8 mouse cellular contexts compared by ENCODE assay signal in genomic region chr11:97781478-97781831, GRCm38 (mm10). TPM values are rescaled to one million over a fixed set of nuclear protein-coding genes. Genes with fewer than 3 reads are reported as not detected.
DNase-seq lines count a peak whose midpoint lies in the region; ATAC-seq and TF ChIP-seq lines count a peak whose summit lies in the region.

No protein-coding gene starts in this region.

- H3K4me3 ChIP-seq in liver, adult 2 months (ENCODE audit: insufficient read depth, low read depth, low read length) = peak overlapping the region; percentile 92
- H3K4me3 ChIP-seq in embryonic facial prominence, embryonic 11.5 days (ENCODE audit: low read depth, low read length) = peak overlapping the region; percentile 96

- peak overlapping the region; percentile 62 for H3K27ac ChIP-seq in liver, adult 2 months (replicated peaks; ENCODE audit: insufficient read depth, low read depth, low read length)
- no peak overlapping the region; the same call in 1 of the 2 replicates for H3K27ac ChIP-seq in embryonic facial prominence, embryonic 11.5 days (replicated peaks; ENCODE audit: low read depth, low read length)

- peaks cover 10% of the 10 kb centered on the region for H3K79me2 ChIP-seq in liver, adult 2 months (ENCODE audit: control insufficient read depth, insufficient read depth, low read length)

- TF ChIP-seq CTCF in liver, adult 2 months (IDR thresholded peaks at IDR 0.05; ENCODE audit: low read depth, low read length) = no peak

- H3K9ac ChIP-seq in liver, adult 2 months (ENCODE audit: low read depth, low read length) = peak overlapping the region; percentile 93
- H3K9ac ChIP-seq in embryonic facial prominence, embryonic 11.5 days (replicated peaks; ENCODE audit: low read length) = peak overlapping the region; percentile 100

- under 1% methylated on average over 11 of the region's 11 CpGs for WGBS in liver, adult 2 months
- 2% methylated on average over 11 of the region's 11 CpGs for WGBS in embryonic facial prominence, embryonic 11.5 days

- no peaks in the 10 kb centered on the region for H3K9me3 ChIP-seq in embryonic facial prominence, embryonic 11.5 days (replicated peaks; ENCODE audit: control insufficient read depth, low read length)

- H3K4me1 ChIP-seq in liver, adult 2 months (ENCODE audit: control insufficient read depth, insufficient read depth, low read length) = peaks cover 12% of the 10 kb centered on the region
- peaks cover 8% of the 10 kb centered on the region; the same call in 1 of the 2 replicates for H3K4me1 ChIP-seq in embryonic facial prominence, embryonic 11.5 days (ENCODE audit: control insufficient read depth, insufficient read depth, low read length)

- no peak for ATAC-seq in embryonic facial prominence, embryonic 11.5 days (replicated peaks; ENCODE audit: insufficient number of reproducible peaks, low FRiP score, low TSS enrichment, low read depth)

- H3K36me3 ChIP-seq in liver, adult 2 months (ENCODE audit: control insufficient read depth, insufficient read depth, low read length) = peaks cover 38% of the 10 kb centered on the region
- peaks cover 15% of the 10 kb centered on the region for H3K36me3 ChIP-seq in embryonic facial prominence, embryonic 11.5 days (replicated peaks; ENCODE audit: control insufficient read depth, insufficient read depth, low read depth, low read length)

- no peak for DNase-seq in liver, adult 2 months (ENCODE audit: extremely low read depth, low read depth, low spot score)
- DNase-seq in liver = no peak
- DNase-seq in embryonic facial prominence, embryonic 11.5 days (ENCODE audit: low spot score) = no peak
- peak; percentile 50 for DNase-seq in induced T-regulatory cell, adult 2 months (ENCODE audit: low read depth)
- DNase-seq in naive thymus-derived CD4-positive, alpha-beta T cell, adult 2 months (ENCODE audit: low read depth) = peak; percentile 45
- DNase-seq in cerebellum, adult 9-11 months = no peak
- DNase-seq in retina, embryonic 14.5 days (ENCODE audit: low spot score) = no peak
- no peak for DNase-seq in left cerebral cortex, adult 9 months (ENCODE audit: low spot score in 2 of 2)

- TF ChIP-seq POLR2A in liver, adult 2 months (IDR thresholded peaks at IDR 0.05; ENCODE audit: extremely low read depth, insufficient read depth, low read length) = no peak

- peak overlapping the region; percentile 67 for H3K4me2 ChIP-seq in embryonic facial prominence, embryonic 11.5 days (ENCODE audit: low read depth, low read length)

- H3K27me3 ChIP-seq in liver, adult 2 months (ENCODE audit: control insufficient read depth, insufficient read depth, low read length) = no peaks in the 10 kb centered on the region
- no peaks in the 10 kb centered on the region for H3K27me3 ChIP-seq in embryonic facial prominence, embryonic 11.5 days (ENCODE audit: control insufficient read depth, insufficient read depth, low read length)

RNA-seq across cellular contexts. Expression of gene Rpl23, which starts 0.8 kb away (rescaled TPM):
- total RNA-seq in liver, adult 2 months (2014; rRNA removed) = 240 and 283 TPM in 2 replicates
- polyA plus RNA-seq in liver, adult 2 months (2012; rRNA removed) = 68.5 and 71.4 TPM in 2 replicates
- polyA plus RNA-seq in embryonic facial prominence, embryonic 11.5 days (2014; fragmentation: Nextera tagmentation; extraction: Ambion mirVana) = 524 and 537 TPM in 2 replicates

RNA-seq across cellular contexts. Expression of gene 1700001P01Rik, which starts 5.7 kb away (rescaled TPM):
- total RNA-seq in liver, adult 2 months (2014; rRNA removed) = not detected in 2 replicates
- not detected in 2 replicates for polyA plus RNA-seq in liver, adult 2 months (2012; rRNA removed)
- polyA plus RNA-seq in embryonic facial prominence, embryonic 11.5 days (2014; fragmentation: Nextera tagmentation; extraction: Ambion mirVana) = not detected in 2 replicates

RNA-seq across cellular contexts. Expression of gene Cwc25, which starts 15.1 kb away (rescaled TPM):
- 5.8 and 6.8 TPM in 2 replicates for total RNA-seq in liver, adult 2 months (2014; rRNA removed)
- polyA plus RNA-seq in liver, adult 2 months (2012; rRNA removed) = 6.2 and 6.3 TPM in 2 replicates
- 12.9 and 13.1 TPM in 2 replicates for polyA plus RNA-seq in embryonic facial prominence, embryonic 11.5 days (2014; fragmentation: Nextera tagmentation; extraction: Ambion mirVana)

RNA-seq across cellular contexts. Expression of gene Lasp1, which starts 17.3 kb away (rescaled TPM):
- total RNA-seq in liver, adult 2 months (2014; rRNA removed) = 23.3 and 33.3 TPM in 2 replicates
- 80.5 and 85.4 TPM in 2 replicates for polyA plus RNA-seq in liver, adult 2 months (2012; rRNA removed)
- 62.6 and 67.8 TPM in 2 replicates for polyA plus RNA-seq in embryonic facial prominence, embryonic 11.5 days (2014; fragmentation: Nextera tagmentation; extraction: Ambion mirVana)

RNA-seq across cellular contexts. Expression of gene Pip4k2b, which starts 37.0 kb away (rescaled TPM):
- total RNA-seq in liver, adult 2 months (2014; rRNA removed) = 4.1 and 5.5 TPM in 2 replicates
- polyA plus RNA-seq in liver, adult 2 months (2012; rRNA removed) = 10.8 and 11.0 TPM in 2 replicates
- 2.6 and 2.8 TPM in 2 replicates for polyA plus RNA-seq in embryonic facial prominence, embryonic 11.5 days (2014; fragmentation: Nextera tagmentation; extraction: Ambion mirVana)

Comparison
In these comparisons a context has a peak if more than half of its experiments do, and no peak if none do; other contexts are left out.
1. DNase-seq: peak in induced T-regulatory cell, adult 2 months (single experiment) and naive thymus-derived CD4-positive, alpha-beta T cell, adult 2 months (single experiment); none in liver, adult 2 months (single experiment), liver (single experiment), embryonic facial prominence, embryonic 11.5 days (single experiment), cerebellum, adult 9-11 months (single experiment), retina, embryonic 14.5 days (single experiment) and left cerebral cortex, adult 9 months (0 of 2).